Comparison of ENCODE assay signal across 8 mouse cellular contexts in genomic region chr5:50057612-50058420, GRCm38 (mm10). TPM values are rescaled to one million over a fixed set of nuclear protein-coding genes. Genes with fewer than 3 reads are reported as not detected.
DNase-seq lines count a peak whose midpoint lies in the region; ATAC-seq lines count a peak whose summit lies in the region.

No protein-coding gene starts in this region.

- H3K4me1 ChIP-seq in forebrain, embryonic 13.5 days: peaks cover 24% of the 10 kb centered on the region
- peaks cover 20% of the 10 kb centered on the region for H3K4me1 ChIP-seq in midbrain, embryonic 15.5 days

- H3K27me3 ChIP-seq in forebrain, embryonic 13.5 days: no peaks in the 10 kb centered on the region
- no peaks in the 10 kb centered on the region for H3K27me3 ChIP-seq in midbrain, embryonic 15.5 days (replicated peaks)

- under 1% methylated on average over 26 of the region's 26 CpGs for WGBS in forebrain, embryonic 13.5 days
- 2% methylated on average over 26 of the region's 26 CpGs for WGBS in midbrain, embryonic 15.5 days

- H3K4me2 ChIP-seq in forebrain, embryonic 13.5 days: peak overlapping the region; percentile 73
- H3K4me2 ChIP-seq in midbrain, embryonic 15.5 days: peak overlapping the region; percentile 88

- peak overlapping the region; percentile 89 for H3K4me3 ChIP-seq in forebrain, embryonic 13.5 days
- H3K4me3 ChIP-seq in midbrain, embryonic 15.5 days: peak overlapping the region; percentile 98

- DNase-seq in adrenal gland, adult 2 months: peak; percentile 48
- no peak for DNase-seq in adrenal gland, adult 8-10 months
- peak; percentile 53 for DNase-seq in R1 (ENCODE audit: low read depth, low spot score)
- peak; percentile 54 for DNase-seq in kidney, postnatal 10 days
- no peak for DNase-seq in right cerebral cortex, postnatal 4 days
- no peak for DNase-seq in urinary bladder, postnatal 36 days (ENCODE audit: low spot score in 2 of 2)

- peak overlapping the region; percentile 82 for H3K27ac ChIP-seq in forebrain, embryonic 13.5 days
- H3K27ac ChIP-seq in midbrain, embryonic 15.5 days: peak overlapping the region; percentile 78; the same call in 1 of the 2 replicates

- no peaks in the 10 kb centered on the region for H3K36me3 ChIP-seq in forebrain, embryonic 13.5 days (ENCODE audit: poor library complexity, severe bottlenecking)
- H3K36me3 ChIP-seq in midbrain, embryonic 15.5 days (replicated peaks): no peaks in the 10 kb centered on the region

- no peaks in the 10 kb centered on the region for H3K9me3 ChIP-seq in forebrain, embryonic 13.5 days (replicated peaks)
- no peaks in the 10 kb centered on the region for H3K9me3 ChIP-seq in midbrain, embryonic 15.5 days

- peak overlapping the region; percentile 98 for H3K9ac ChIP-seq in forebrain, embryonic 13.5 days
- H3K9ac ChIP-seq in midbrain, embryonic 15.5 days: peak overlapping the region; percentile 95

- ATAC-seq in forebrain, embryonic 13.5 days: no peak; the same call in 1 of the 2 replicates
- ATAC-seq in midbrain, embryonic 15.5 days (replicated peaks): no peak

RNA-seq across cellular contexts. Expression of gene Adgra3, which starts 1.0 kb away (rescaled TPM):
- 10 to 100 TPM; 52.6 to 62.9 TPM for total RNA-seq in adrenal gland, adult 2 months (2021)
- polyA plus RNA-seq in adrenal gland, adult 2 months (2012; rRNA removed): 29.4 and 43.3 TPM in 2 replicates
- 10 to 100 TPM; 41.5 to 57.4 (median 47.3) TPM for total RNA-seq in adrenal gland, adult 8-10 months (2022)
- 22.3 and 22.6 TPM in 2 replicates for polyA plus RNA-seq in forebrain, embryonic 13.5 days (2015; fragmentation: Nextera tagmentation; extraction: Ambion mirVana)
- polyA plus RNA-seq in midbrain, embryonic 15.5 days (2015; fragmentation: Nextera tagmentation; extraction: Ambion mirVana): 14.3 and 15.4 TPM in 2 replicates

Comparison
In these comparisons a context has a peak if more than half of its experiments do, and no peak if none do; other contexts are left out.
1. DNase-seq: peak in adrenal gland, adult 2 months (single experiment), R1 (single experiment) and kidney, postnatal 10 days (single experiment); none in adrenal gland, adult 8-10 months (single experiment), right cerebral cortex, postnatal 4 days (single experiment) and urinary bladder, postnatal 36 days (0 of 2).